Mouse (Mus musculus) testis, postnatal 10 days (tissue): ENCODE measurements around the gene Irak2.
"Not testable (repeated sequence)": the region's sequence is repeated elsewhere in the genome, so short reads cannot be mapped to it uniquely, and the experiment has no call there.

Source experiments
- DNase-seq: peaks from one replicate; pipeline ENCODE4 v3.0.0; 2021; ENCODE audit warnings: low spot score

Gene Irak2

GRCm38 (mm10) chr6:113697222-113698205 is 59.2 kb downstream of the Irak2 start:
- peak; percentile 68 for DNase-seq

GRCm38 (mm10) chr6:113712718-113713117 is 74.5 kb downstream of the Irak2 start:
- no peak for DNase-seq

- not testable (repeated sequence) for DNase-seq
Measured at GRCm38 (mm10) chr6:113713389-113713788, 75.1 kb downstream of the Irak2 start.

- no peak for DNase-seq
Measured at GRCm38 (mm10) chr6:113714276-113714675, 76.0 kb downstream of the Irak2 start.

- DNase-seq = no peak
Measured at GRCm38 (mm10) chr6:113714797-113715196, 76.5 kb downstream of the Irak2 start.

GRCm38 (mm10) chr6:113717541-113717940 is 79.3 kb downstream of the Irak2 start:
- no peak for DNase-seq

GRCm38 (mm10) chr6:113719878-113720277 is 81.6 kb downstream of the Irak2 start, which contains the start of gene Ghrl:
Gene Ghrl, minus strand, starts transcription at chr6:113719880.
- no peak for DNase-seq

GRCm38 (mm10) chr6:113721061-113721460 is 82.8 kb downstream of the Irak2 start:
- no peak for DNase-seq

- DNase-seq = no peak
Measured at GRCm38 (mm10) chr6:113728181-113728580, 89.9 kb downstream of the Irak2 start.

- DNase-seq = no peak
Measured at GRCm38 (mm10) chr6:113731296-113731695, 93.0 kb downstream of the Irak2 start.

- DNase-seq = no peak
Measured at GRCm38 (mm10) chr6:113737318-113738046, 99.2 kb downstream of the Irak2 start.

GRCm38 (mm10) chr6:113740236-113741217 is 102.3 kb downstream of the Irak2 start, which contains the start of gene Sec13:
Gene Sec13, minus strand, starts transcription at chr6:113740743.
- peak; percentile 91 for DNase-seq

GRCm38 (mm10) chr6:113741425-113741824 is 103.2 kb downstream of the Irak2 start:
- DNase-seq = no peak

- no peak for DNase-seq
Measured at GRCm38 (mm10) chr6:113742321-113742720, 104.1 kb downstream of the Irak2 start.

- DNase-seq = no peak
Measured at GRCm38 (mm10) chr6:113743111-113743510, 104.8 kb downstream of the Irak2 start.
